In the genomic region with DNA sequence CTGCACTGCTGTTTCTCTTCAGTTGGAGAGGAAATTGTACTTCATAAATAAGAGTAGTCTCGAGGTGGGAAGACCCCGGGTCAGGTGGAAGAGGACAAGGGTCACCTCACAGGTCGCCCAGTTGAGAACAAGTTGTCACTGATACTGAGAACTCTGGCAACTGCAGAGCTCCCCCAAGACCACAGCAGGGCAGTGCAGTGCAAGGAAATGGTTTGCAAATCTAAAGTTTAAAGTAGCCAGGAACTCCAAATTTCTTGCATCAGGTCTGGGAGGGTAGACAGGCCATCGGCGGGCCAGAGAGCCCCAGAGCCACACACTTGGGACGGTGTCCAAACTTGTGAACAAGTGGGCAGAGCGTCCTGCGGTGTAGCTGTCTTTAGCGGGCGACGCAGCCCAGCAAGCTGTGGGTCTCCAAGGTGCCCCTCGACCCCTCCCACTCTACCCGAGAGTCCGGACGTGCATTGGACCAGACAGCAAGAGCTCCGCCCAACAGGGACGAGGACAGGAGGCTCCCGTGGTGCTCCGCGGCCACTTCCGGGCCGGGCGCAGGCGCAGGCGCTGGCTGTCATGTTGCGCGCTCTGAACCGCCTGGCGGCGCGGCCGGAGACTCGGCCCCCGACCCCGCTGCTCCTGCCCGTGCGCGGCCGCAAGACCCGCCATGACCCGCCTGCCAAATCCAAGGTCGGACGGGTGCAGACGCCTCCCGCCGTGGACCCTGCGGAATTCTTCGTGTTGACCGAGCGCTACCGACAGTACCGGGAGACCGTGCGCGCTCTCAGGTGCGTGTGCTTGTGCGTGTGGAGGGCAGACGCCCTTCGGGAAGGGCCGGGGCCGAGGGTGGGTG, we compare ENCODE assay signal across 8 mouse cellular contexts. TPM values are rescaled to one million over a fixed set of nuclear protein-coding genes. Genes with fewer than 3 reads are reported as not detected.
DNase-seq lines count a peak whose midpoint lies in the region; ATAC-seq and TF ChIP-seq lines count a peak whose summit lies in the region.

A gene (plus strand): TSS at position 531 of the 844 bp plus-strand sequence.

- no peak for TF ChIP-seq EP300 in CH12.LX (IDR thresholded peaks at IDR 0.05; ENCODE audit: low read length)

- ATAC-seq in forebrain, embryonic 11.5 days (replicated peaks; ENCODE audit: low FRiP score), result peak; percentile 99
- peak; percentile 100 for ATAC-seq in heart, embryonic 16.5 days (replicated peaks; ENCODE audit: extremely low read depth, insufficient read depth, low FRiP score)
- peak; percentile 97 for ATAC-seq in liver, embryonic 15.5 days (ENCODE audit: insufficient read depth)
- peak; percentile 99 for ATAC-seq in neural tube, embryonic 12.5 days (ENCODE audit: low FRiP score, low read depth)

- peak within 1 kb of the TSS; percentile 79 for H3K9ac ChIP-seq in CH12.LX (ENCODE audit: insufficient read depth, low read depth)
- H3K9ac ChIP-seq in forebrain, embryonic 11.5 days (ENCODE audit: low read length), result peak within 1 kb of the TSS; percentile 85
- peak within 1 kb of the TSS; percentile 86 for H3K9ac ChIP-seq in heart, embryonic 16.5 days (ENCODE audit: low read length)
- H3K9ac ChIP-seq in liver, embryonic 15.5 days, result peak within 1 kb of the TSS; percentile 82
- peak within 1 kb of the TSS; percentile 87 for H3K9ac ChIP-seq in neural tube, embryonic 12.5 days

- peak within 1 kb of the TSS; percentile 86 to 100 (median 91) for H3K4me3 ChIP-seq in CH12.LX (replicated peaks in 1 of 3; ENCODE audit: low read depth in 2 of 3, low read length in 2 of 3, poor library complexity in 1 of 3)
- H3K4me3 ChIP-seq in forebrain, embryonic 11.5 days (ENCODE audit: low read depth, low read length), result peak within 1 kb of the TSS; percentile 86
- peak within 1 kb of the TSS; percentile 91 for H3K4me3 ChIP-seq in heart, embryonic 16.5 days (ENCODE audit: low read length)
- H3K4me3 ChIP-seq in liver, embryonic 15.5 days (replicated peaks), result peak within 1 kb of the TSS; percentile 86
- peak within 1 kb of the TSS; percentile 91 for H3K4me3 ChIP-seq in neural tube, embryonic 12.5 days

- peak; percentile 95 for TF ChIP-seq POLR2A in CH12.LX (IDR thresholded peaks at IDR 0.05; ENCODE audit: low read depth, low read length)

- in situ Hi-C loops in CH12.LX (cut with MboI; ENCODE audit: low pct_ligation_motif_present, low pct_unique_long_range_greater_than_20kb, low sequenced_read_pairs), result loop anchor here (25.0 kb wide), 1 partner anchor 276 kb away; a partner anchor contains a TSS

- dilution Hi-C loops in CH12.LX (cut with MboI; ENCODE audit: extremely low pct_ligation_motif_present, extremely low pct_unique_long_range_greater_than_20kb, low sequenced_read_pairs), result no loop called here

- H3K36me3 ChIP-seq in CH12.LX (replicated peaks in 1 of 2; ENCODE audit: control insufficient read depth in 1 of 2, insufficient read depth in 1 of 2, low read length in 1 of 2), result peaks cover 14 to 43% of the 10 kb centered on the region in 2 experiments
- H3K36me3 ChIP-seq in forebrain, embryonic 11.5 days (ENCODE audit: control insufficient read depth, insufficient read depth, low read length), result no peaks in the 10 kb centered on the region; the same call in 1 of the 2 replicates
- peaks cover 18% of the 10 kb centered on the region for H3K36me3 ChIP-seq in heart, embryonic 16.5 days (ENCODE audit: control insufficient read depth, insufficient read depth)
- peaks cover 19% of the 10 kb centered on the region for H3K36me3 ChIP-seq in liver, embryonic 15.5 days (replicated peaks)
- H3K36me3 ChIP-seq in neural tube, embryonic 12.5 days, result peaks cover 20% of the 10 kb centered on the region

- no peaks in the 10 kb centered on the region for H3K27me3 ChIP-seq in CH12.LX (replicated peaks)
- H3K27me3 ChIP-seq in forebrain, embryonic 11.5 days (ENCODE audit: control insufficient read depth, insufficient read depth, low read length), result no peaks in the 10 kb centered on the region
- H3K27me3 ChIP-seq in heart, embryonic 16.5 days (ENCODE audit: control insufficient read depth, insufficient read depth, low read length), result no peaks in the 10 kb centered on the region
- H3K27me3 ChIP-seq in liver, embryonic 15.5 days, result no peaks in the 10 kb centered on the region
- H3K27me3 ChIP-seq in neural tube, embryonic 12.5 days (replicated peaks), result no peaks in the 10 kb centered on the region

- TF ChIP-seq RAD21 in CH12.LX (IDR thresholded peaks at IDR 0.05; ENCODE audit: low read depth, low read length), result peak; percentile 50

- peak; percentile 94 for DNase-seq in CH12.LX (ENCODE audit: extremely low read depth)
- peak; percentile 87 for DNase-seq in c-Kit-positive CD71-positive TER-119-negative erythroid progenitor cells, embryonic 14.5 days (ENCODE audit: low read depth)
- peak; percentile 95 for DNase-seq in forebrain, embryonic 11.5 days (ENCODE audit: low spot score)
- peak; percentile 95 to 97 for DNase-seq in kidney, postnatal 36 days
- peak; percentile 93 for DNase-seq in telencephalon, adult 2 months (ENCODE audit: low read depth, low spot score)

- no peaks in the 10 kb centered on the region for H3K9me3 ChIP-seq in CH12.LX (replicated peaks; ENCODE audit: low read length)
- no peaks in the 10 kb centered on the region for H3K9me3 ChIP-seq in forebrain, embryonic 11.5 days (ENCODE audit: control insufficient read depth, low read length)
- H3K9me3 ChIP-seq in heart, embryonic 16.5 days (replicated peaks; ENCODE audit: control insufficient read depth, low read length), result no peaks in the 10 kb centered on the region
- H3K9me3 ChIP-seq in liver, embryonic 15.5 days (replicated peaks), result no peaks in the 10 kb centered on the region
- H3K9me3 ChIP-seq in neural tube, embryonic 12.5 days, result no peaks in the 10 kb centered on the region

- H3K4me1 ChIP-seq in CH12.LX (ENCODE audit: control insufficient read depth in 1 of 2, insufficient read depth in 2 of 2), result peaks cover 5 to 21% of the 10 kb centered on the region in 2 experiments; a peak in 3 of 4 replicates
- peaks cover 7% of the 10 kb centered on the region; the same call in 1 of the 2 replicates for H3K4me1 ChIP-seq in forebrain, embryonic 11.5 days (replicated peaks; ENCODE audit: control insufficient read depth, insufficient read depth, low read length)
- H3K4me1 ChIP-seq in heart, embryonic 16.5 days (ENCODE audit: control insufficient read depth, insufficient read depth, low read length), result peaks cover 14% of the 10 kb centered on the region
- peaks cover 33% of the 10 kb centered on the region for H3K4me1 ChIP-seq in liver, embryonic 15.5 days (replicated peaks)
- peaks cover 20% of the 10 kb centered on the region for H3K4me1 ChIP-seq in neural tube, embryonic 12.5 days

- H3K79me2 ChIP-seq in CH12.LX (replicated peaks; ENCODE audit: control insufficient read depth, extremely low read depth, insufficient read depth, poor library complexity, severe bottlenecking), result peaks cover 12% of the 10 kb centered on the region

- peak within 1 kb of the TSS; percentile 33; the same call in 1 of the 2 replicates for H3K27ac ChIP-seq in CH12.LX (ENCODE audit: insufficient read depth, low read depth)
- H3K27ac ChIP-seq in forebrain, embryonic 11.5 days (ENCODE audit: low read depth, low read length), result no peak within 1 kb of the TSS; the same call in 1 of the 2 replicates
- peak within 1 kb of the TSS; percentile 78 for H3K27ac ChIP-seq in heart, embryonic 16.5 days (ENCODE audit: low read length)
- H3K27ac ChIP-seq in liver, embryonic 15.5 days (replicated peaks), result peak within 1 kb of the TSS; percentile 63
- H3K27ac ChIP-seq in neural tube, embryonic 12.5 days, result no peak within 1 kb of the TSS

- WGBS in forebrain, embryonic 11.5 days, result under 1% methylated on average over 61 of the region's 61 CpGs
- under 1% methylated on average over 61 of the region's 61 CpGs for WGBS in heart, embryonic 16.5 days
- under 1% methylated on average over 61 of the region's 61 CpGs for WGBS in liver, embryonic 15.5 days (ENCODE audit: insufficient replicate concordance)
- WGBS in neural tube, embryonic 12.5 days, result under 1% methylated on average over 61 of the region's 61 CpGs

- TF ChIP-seq CTCF in CH12.LX (conservative IDR thresholded peaks at IDR 0.05 in 1 of 2, IDR thresholded peaks at IDR 0.05 in 1 of 2; ENCODE audit: low read depth in 2 of 2, low read length in 2 of 2), result peak; percentile 8 to 69; a peak in 2 of 4 replicates

- H3K4me2 ChIP-seq in CH12.LX (ENCODE audit: insufficient read depth, low read depth, poor library complexity, severe bottlenecking), result peak within 1 kb of the TSS; percentile 74
- peak within 1 kb of the TSS; percentile 93 for H3K4me2 ChIP-seq in forebrain, embryonic 11.5 days (ENCODE audit: low read depth, low read length, severe bottlenecking)
- H3K4me2 ChIP-seq in heart, embryonic 16.5 days (ENCODE audit: low read depth, low read length), result peak within 1 kb of the TSS; percentile 90
- peak within 1 kb of the TSS; percentile 92 for H3K4me2 ChIP-seq in liver, embryonic 15.5 days
- H3K4me2 ChIP-seq in neural tube, embryonic 12.5 days (replicated peaks), result peak within 1 kb of the TSS; percentile 99

TF ChIP-seq in CH12.LX, 34 proteins besides CTCF, POLR2A, EP300 and RAD21 (continues in another document):
- TF ChIP-seq MYC (IDR thresholded peaks at IDR 0.05; ENCODE audit: low read depth, low read length) (no peak), JUND (conservative IDR thresholded peaks at IDR 0.05; ENCODE audit: low read depth, low read length) (no peak), ZMIZ1 (IDR thresholded peaks at IDR 0.05; ENCODE audit: low read depth, low read length) (peak; percentile 87), MAFK (IDR thresholded peaks at IDR 0.05; ENCODE audit: insufficient replicate concordance, low read length) (no peak), UBTF (IDR thresholded peaks at IDR 0.05; ENCODE audit: low read depth, low read length) (peak; percentile 80; the same call in 1 of the 2 replicates), ZKSCAN1 (IDR thresholded peaks at IDR 0.05; ENCODE audit: borderline replicate concordance, low read depth, low read length) (no peak), USF1 (IDR thresholded peaks at IDR 0.05; ENCODE audit: low read depth, low read length) (no peak), JUN (IDR thresholded peaks at IDR 0.05; ENCODE audit: insufficient read depth, low read depth, low read length) (no peak), KAT2A (IDR thresholded peaks at IDR 0.05; ENCODE audit: insufficient replicate concordance, low read length) (peak; percentile 67; the same call in 1 of the 2 replicates), MEF2A (IDR thresholded peaks at IDR 0.05; ENCODE audit: borderline replicate concordance, low read depth, low read length) (0 out of 2 replicates have a peak, but pooled peaks have one; percentile 9), SIN3A (IDR thresholded peaks at IDR 0.05; ENCODE audit: low read length) (peak; percentile 67)

RNA-seq across cellular contexts. Expression of the gene that starts here (rescaled TPM):
- total RNA-seq in CH12.LX (2012; rRNA removed), result 68.7 and 83.2 TPM in 2 replicates
- total RNA-seq in CH12.LX (2014; rRNA removed), result 71.4 and 74.7 TPM in 2 replicates
- polyA plus RNA-seq in CH12.LX (2012; ENCODE audit: insufficient read length, low read depth), result 101 and 137 TPM in 2 replicates
- polyA plus RNA-seq in forebrain, embryonic 11.5 days (2014; fragmentation: Nextera tagmentation; extraction: Ambion mirVana), result 70.5 and 81.0 TPM in 2 replicates
- 71.6 and 78.7 TPM in 2 replicates for polyA plus RNA-seq in heart, embryonic 16.5 days (2015; fragmentation: Nextera tagmentation; extraction: Ambion mirVana)
- 40.3 and 41.1 TPM in 2 replicates for polyA plus RNA-seq in liver, embryonic 15.5 days (2015; fragmentation: Nextera tagmentation; extraction: Ambion mirVana)
- 77.7 and 80.8 TPM in 2 replicates for polyA plus RNA-seq in neural tube, embryonic 12.5 days (2016; fragmentation: Nextera tagmentation; extraction: Ambion mirVana)

Comparison
In these comparisons a context has a peak if more than half of its experiments do, and no peak if none do; other contexts are left out.
1. H3K27ac ChIP-seq: peak in CH12.LX (single experiment), heart, embryonic 16.5 days (single experiment) and liver, embryonic 15.5 days (single experiment); none in forebrain, embryonic 11.5 days (single experiment) and neural tube, embryonic 12.5 days (single experiment).
2. Peak in every context shown above with its lines, with median percentiles within 50 percentile points of each other: DNase-seq, H3K4me2 ChIP-seq, H3K4me3 ChIP-seq, H3K9ac ChIP-seq and ATAC-seq.